Mouse (Mus musculus) liver, adult 2 months (tissue): ENCODE measurements at regions not wholly inside any gene's neighbourhood (a gene's known extent, or its start where the extent isn't known, plus 50 kb on each side); places are given as distances from the start of the nearest gene placed in this dataset.

Source experiments
- CTCF ChIP-seq: fragments of 200-500 bp; IDR thresholded peaks from 2 replicates; pipeline ENCODE4 v1.5.1; 2011; ENCODE audit warnings: low read depth, low read length, control low read depth
- POLR2A ChIP-seq: fragments of 200-500 bp; IDR thresholded peaks from 2 replicates; pipeline ENCODE4 v1.6.1; 2011; ENCODE audit warnings: low read length, control low read depth; ENCODE audit not compliant: insufficient read depth; ENCODE audit errors: extremely low read depth

DNA sequence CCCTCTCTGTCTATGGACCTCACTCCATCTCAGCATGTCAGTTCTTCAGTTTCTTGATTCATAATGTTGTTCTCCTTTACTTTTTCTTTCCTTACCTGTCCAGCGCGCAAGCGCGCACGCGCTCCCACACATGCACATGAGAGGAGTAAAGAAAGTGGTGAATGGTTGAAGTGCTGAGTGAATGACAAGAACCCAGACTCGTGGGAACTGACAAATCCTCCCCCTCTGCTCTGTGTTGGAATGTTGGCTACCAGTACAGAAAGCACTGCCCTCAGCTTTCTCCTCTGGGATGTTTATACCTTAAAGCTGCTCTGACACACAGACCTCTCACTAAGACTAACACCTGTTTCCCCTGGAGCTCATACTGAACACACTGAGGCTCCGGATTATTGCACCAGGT is 302.2 kb upstream of the Nrp1 start:
- TF ChIP-seq CTCF (no peak), POLR2A (no peak)
